Mouse (Mus musculus): Measurements from ENCODE around the gene Ptdss2. TPM values are rescaled to one million over a fixed set of nuclear protein-coding genes. Genes with fewer than 3 reads are reported as not detected.
A peak's percentile ranks its signal among the peaks of the same experiment; 100 is the strongest.

Gene Ptdss2
- polyA plus RNA-seq (2015; fragmentation: Nextera tagmentation; extraction: Ambion mirVana) = 85.5 and 89.2 TPM in 2 replicates

- 44% methylated on average over 14 of the region's 14 CpGs for WGBS
Observed at GRCm38 (mm10) chr7:141122245-141122644, at the start of gene Ptdss2. TSS of gene Ptdss2 (plus strand) at chr7:141122382.

GRCm38 (mm10) chr7:141073782-141074181, 48.4 kb upstream of the Ptdss2 start:
- Histone ChIP-seq H3K4me2 (replicated peaks) (no peak overlapping the region), H3K4me3 (no peak overlapping the region), H3K27me3 (peaks cover 28% of the 10 kb centered on the region), H3K27ac (no peak overlapping the region), H3K4me1 (peaks cover 20% of the 10 kb centered on the region), H3K36me3 (peaks cover 2% of the 10 kb centered on the region; the same call in 1 of the 2 replicates), H3K9me3 (no peaks in the 10 kb centered on the region), H3K9ac (no peak overlapping the region)
- ATAC-seq (ENCODE audit: low FRiP score, low read depth) = no peak
- WGBS = 77% methylated on average over 4 of the region's 4 CpGs

More at GRCm38 (mm10) chr7:141122245-141122644, at the start of gene Ptdss2:
- Histone ChIP-seq H3K9ac (peak within 1 kb of the TSS; percentile 76), H3K27me3 (peaks cover 12% of the 10 kb centered on the region), H3K27ac (peak within 1 kb of the TSS; percentile 83), H3K4me1 (peaks cover 7% of the 10 kb centered on the region), H3K4me3 (peak within 1 kb of the TSS; percentile 60), H3K36me3 (no peaks in the 10 kb centered on the region), H3K9me3 (no peaks in the 10 kb centered on the region), H3K4me2 (replicated peaks) (peak within 1 kb of the TSS; percentile 76)
- no peak for ATAC-seq (ENCODE audit: low FRiP score, low read depth)

- Histone ChIP-seq H3K9ac (0 out of 2 replicates have a peak within 1 kb of the TSS, but pooled peaks have one; percentile 19), H3K27me3 (peaks cover 22% of the 10 kb centered on the region), H3K4me1 (peaks cover 7% of the 10 kb centered on the region; the same call in 1 of the 2 replicates), H3K4me3 (no peak within 1 kb of the TSS), H3K9me3 (no peaks in the 10 kb centered on the region), H3K27ac (no peak within 1 kb of the TSS; the same call in 1 of the 2 replicates), H3K4me2 (replicated peaks) (peak within 1 kb of the TSS; percentile 16; the same call in 1 of the 2 replicates), H3K36me3 (no peaks in the 10 kb centered on the region)
- ATAC-seq (ENCODE audit: low FRiP score, low read depth) = no peak
- WGBS = 90% methylated on average over 15 of the region's 15 CpGs
Observed at GRCm38 (mm10) chr7:141077841-141078240, 44.3 kb upstream of the Ptdss2 start, which contains the start of gene Pkp3. TSS of gene Pkp3 (plus strand) at chr7:141078218.

- Histone ChIP-seq H3K27ac (no peak overlapping the region; the same call in 1 of the 2 replicates), H3K27me3 (peaks cover 24% of the 10 kb centered on the region), H3K9ac (no peak overlapping the region), H3K36me3 (no peaks in the 10 kb centered on the region), H3K4me3 (no peak overlapping the region), H3K4me1 (peaks cover 7% of the 10 kb centered on the region; the same call in 1 of the 2 replicates), H3K9me3 (no peaks in the 10 kb centered on the region), H3K4me2 (replicated peaks) (peak overlapping the region; percentile 44; the same call in 1 of the 2 replicates)
- 75% methylated on average over 4 of the region's 4 CpGs for WGBS
- no peak for ATAC-seq (ENCODE audit: low FRiP score, low read depth)
Observed at GRCm38 (mm10) chr7:141078876-141079275, 43.3 kb upstream of the Ptdss2 start.

- peaks cover 7% of the 10 kb centered on the region; the same call in 1 of the 2 replicates for H3K4me1 ChIP-seq
- peaks cover 25% of the 10 kb centered on the region for H3K27me3 ChIP-seq
- H3K9ac ChIP-seq = peak overlapping the region; percentile 53
- 22% methylated on average over 34 of the region's 34 CpGs for WGBS
- no peaks in the 10 kb centered on the region for H3K36me3 ChIP-seq
- H3K27ac ChIP-seq = peak overlapping the region; percentile 61; the same call in 1 of the 2 replicates
- H3K9me3 ChIP-seq = no peaks in the 10 kb centered on the region
- H3K4me3 ChIP-seq = peak overlapping the region; percentile 35
- H3K4me2 ChIP-seq (replicated peaks) = peak overlapping the region; percentile 44
- no peak for ATAC-seq (ENCODE audit: low FRiP score, low read depth)
Observed at GRCm38 (mm10) chr7:141079481-141080449, 42.4 kb upstream of the Ptdss2 start.

- Histone ChIP-seq H3K27me3 (peaks cover 64% of the 10 kb centered on the region), H3K9me3 (no peaks in the 10 kb centered on the region), H3K9ac (no peak overlapping the region), H3K4me1 (peaks cover 20% of the 10 kb centered on the region), H3K4me3 (no peak overlapping the region), H3K4me2 (replicated peaks) (0 out of 2 replicates have a peak overlapping the region, but pooled peaks have one; percentile 30), H3K36me3 (no peaks in the 10 kb centered on the region), H3K27ac (no peak overlapping the region)
- 28% methylated on average over 8 of the region's 8 CpGs for WGBS
- ATAC-seq (ENCODE audit: low FRiP score, low read depth) = no peak
Observed at GRCm38 (mm10) chr7:141087894-141088293, 34.3 kb upstream of the Ptdss2 start.

- ATAC-seq (ENCODE audit: low FRiP score, low read depth) = no peak
- Histone ChIP-seq H3K9me3 (no peaks in the 10 kb centered on the region), H3K4me2 (replicated peaks) (0 out of 2 replicates have a peak overlapping the region, but pooled peaks have one; percentile 30), H3K4me1 (peaks cover 20% of the 10 kb centered on the region), H3K27me3 (peaks cover 68% of the 10 kb centered on the region), H3K4me3 (no peak overlapping the region), H3K36me3 (no peaks in the 10 kb centered on the region), H3K9ac (no peak overlapping the region), H3K27ac (no peak overlapping the region)
- 8% methylated on average over 18 of the region's 18 CpGs for WGBS
Observed at GRCm38 (mm10) chr7:141088473-141088872, 33.7 kb upstream of the Ptdss2 start.

GRCm38 (mm10) chr7:141090228-141090627, 32.0 kb upstream of the Ptdss2 start:
- H3K36me3 ChIP-seq = no peaks in the 10 kb centered on the region
- H3K27me3 ChIP-seq = peaks cover 66% of the 10 kb centered on the region
- H3K9me3 ChIP-seq = no peaks in the 10 kb centered on the region
- peaks cover 20% of the 10 kb centered on the region for H3K4me1 ChIP-seq
- no peak for ATAC-seq (ENCODE audit: low FRiP score, low read depth)
- H3K4me3 ChIP-seq = no peak overlapping the region
- H3K4me2 ChIP-seq (replicated peaks) = no peak overlapping the region
- H3K9ac ChIP-seq = no peak overlapping the region
- no peak overlapping the region for H3K27ac ChIP-seq
- WGBS = 72% methylated on average over 8 of the region's 8 CpGs

GRCm38 (mm10) chr7:141092051-141092735, 30.0 kb upstream of the Ptdss2 start:
- H3K9me3 ChIP-seq = no peaks in the 10 kb centered on the region
- H3K4me3 ChIP-seq = peak overlapping the region; percentile 27
- peak overlapping the region; percentile 60 for H3K4me2 ChIP-seq (replicated peaks)
- no peak overlapping the region for H3K27ac ChIP-seq
- H3K4me1 ChIP-seq = peaks cover 20% of the 10 kb centered on the region
- 5% methylated on average over 37 of the region's 37 CpGs for WGBS
- ATAC-seq (ENCODE audit: low FRiP score, low read depth) = peak; percentile 81; the same call in 1 of the 2 replicates
- no peak overlapping the region for H3K9ac ChIP-seq
- H3K27me3 ChIP-seq = peaks cover 61% of the 10 kb centered on the region
- no peaks in the 10 kb centered on the region for H3K36me3 ChIP-seq

- no peak for ATAC-seq (ENCODE audit: low FRiP score, low read depth)
- 80% methylated on average over 6 of the region's 6 CpGs for WGBS
Observed at GRCm38 (mm10) chr7:141093950-141094349, 28.2 kb upstream of the Ptdss2 start.

GRCm38 (mm10) chr7:141094487-141095205, 27.5 kb upstream of the Ptdss2 start:
- H3K4me1 ChIP-seq = peaks cover 12% of the 10 kb centered on the region
- no peak for ATAC-seq (ENCODE audit: low FRiP score, low read depth)
- 56% methylated on average over 15 of the region's 15 CpGs for WGBS
- no peaks in the 10 kb centered on the region for H3K9me3 ChIP-seq
- no peak overlapping the region for H3K4me3 ChIP-seq
- no peak overlapping the region for H3K9ac ChIP-seq
- no peaks in the 10 kb centered on the region for H3K36me3 ChIP-seq
- peaks cover 56% of the 10 kb centered on the region for H3K27me3 ChIP-seq
- no peak overlapping the region for H3K4me2 ChIP-seq (replicated peaks)
- no peak overlapping the region for H3K27ac ChIP-seq

More at GRCm38 (mm10) chr7:141093950-141094349, 28.2 kb upstream of the Ptdss2 start:
- Histone ChIP-seq H3K36me3 (no peaks in the 10 kb centered on the region), H3K9ac (no peak overlapping the region), H3K4me1 (peaks cover 9% of the 10 kb centered on the region), H3K27ac (no peak overlapping the region), H3K4me2 (replicated peaks) (no peak overlapping the region), H3K27me3 (peaks cover 56% of the 10 kb centered on the region), H3K4me3 (no peak overlapping the region), H3K9me3 (no peaks in the 10 kb centered on the region)

Measured in limb, embryonic 13.5 days (tissue).